Mouse (Mus musculus) liver, postnatal 0 days (tissue): ENCODE data around the gene Vdac1.
"Not testable (repeated sequence)": the region's sequence is repeated elsewhere in the genome, so short reads cannot be mapped to it uniquely, and the experiment has no call there.

Source experiments
- CTCF ChIP-seq: sonication (generic); IDR thresholded peaks from 2 replicates; pipeline ENCODE4 v1.5.1; 2016; ENCODE audit warnings: antibody characterized with exemption, low read depth
- EP300 ChIP-seq: IDR thresholded peaks from 2 replicates; pipeline ENCODE4 v1.6.1; 2016; ENCODE audit warnings: antibody characterized with exemption, low read depth, mild to moderate bottlenecking

GRCm38 (mm10) chr11:52388979-52389378 is 28.3 kb downstream of the Vdac1 start:
- TF ChIP-seq EP300, CTCF: not testable (repeated sequence)
